Mouse (Mus musculus) hindbrain, embryonic 11.5 days (tissue): ENCODE results near the gene Gm40193. TPM values are rescaled to one million over a fixed set of nuclear protein-coding genes. Genes with fewer than 3 reads are reported as not detected.

Source experiments
- ATAC-seq: fragments of 200-750 bp; cut with Nextera tagmentation; 2 replicates; pipeline ENCODE4 v1.8.0; 2017; ENCODE audit warnings: mild to moderate bottlenecking, moderate TSS enrichment, moderate library complexity; ENCODE audit not compliant: low FRiP score
- DNase-seq: peaks from one replicate; pipeline ENCODE4 v3.0.0-alpha.2; 2015; ENCODE audit warnings: low spot score
- H3K27ac ChIP-seq: fragments of 300-500 bp; sonication (generic); 2 replicates; pipeline ENCODE4 v1.5.1; 2014; ENCODE audit warnings: mild to moderate bottlenecking, low read depth, low read length
- H3K27me3 ChIP-seq: fragments of 300-500 bp; sonication (generic); 2 replicates; pipeline ENCODE4 v1.6.1; 2014; ENCODE audit warnings: mild to moderate bottlenecking, low read length, moderate library complexity, mixed read lengths; ENCODE audit not compliant: control insufficient read depth, insufficient read depth
- H3K36me3 ChIP-seq: fragments of 300-500 bp; sonication (generic); 2 replicates; pipeline ENCODE4 v1.6.1; 2014; ENCODE audit warnings: mild to moderate bottlenecking, low read length, moderate library complexity, mixed read lengths; ENCODE audit not compliant: control insufficient read depth, insufficient read depth
- H3K4me1 ChIP-seq: fragments of 300-500 bp; sonication (generic); replicated peaks from 2 replicates; pipeline ENCODE4 v1.6.1; 2014; ENCODE audit warnings: low read length, mixed read lengths; ENCODE audit not compliant: control insufficient read depth, insufficient read depth
- H3K4me2 ChIP-seq: fragments of 300-500 bp; sonication (generic); replicated peaks from 2 replicates; pipeline ENCODE4 v1.6.1; 2014; ENCODE audit warnings: mild to moderate bottlenecking, low read depth, low read length
- H3K4me3 ChIP-seq: fragments of 300-500 bp; sonication (generic); 2 replicates; pipeline ENCODE4 v1.5.1; 2014; ENCODE audit warnings: low read depth, low read length
- H3K9ac ChIP-seq: fragments of 300-500 bp; sonication (generic); 2 replicates; pipeline ENCODE4 v1.6.1; 2014; ENCODE audit warnings: low read depth, low read length
- H3K9me3 ChIP-seq: fragments of 300-500 bp; sonication (generic); 2 replicates; pipeline ENCODE4 v1.6.1; 2016; ENCODE audit warnings: low read length; ENCODE audit not compliant: control insufficient read depth
- WGBS: fragments of 180-500 bp; shearing (Covaris S2); extraction: QIAGEN DNeasy Blood & Tissue Kit; methylation state at CpG from one replicate; pipeline ENCODE4 v1.1.7; 2014; 5-methylcytosine and 5-hydroxymethylcytosine counted together
- polyA plus RNA-seq: library from polyadenylated mRNA; unstranded; fragments of >200 nt; fragmentation: Nextera tagmentation; extraction: Ambion mirVana; gene quantifications from 2 replicates; pipeline ENCODE4 v1.2.1, GENCODE M21; 2014

Gm40193 gene
- polyA plus RNA-seq, result not detected in 2 replicates

- Histone ChIP-seq H3K27ac (no peak within 1 kb of the TSS), H3K9ac (no peak within 1 kb of the TSS), H3K36me3 (peaks cover 3% of the 10 kb centered on the region; the same call in 1 of the 2 replicates), H3K9me3 (no peaks in the 10 kb centered on the region), H3K4me3 (no peak within 1 kb of the TSS), H3K4me1 (no peaks in the 10 kb centered on the region), H3K4me2 (no peak within 1 kb of the TSS), H3K27me3 (no peaks in the 10 kb centered on the region)
- no peak for ATAC-seq
- DNase-seq, result no peak
- 78% methylated on average over 6 of the region's 6 CpGs for WGBS
Observed at GRCm38 (mm10) chr11:70532839-70533238, at the start of gene Gm40193. Gm40193 (minus strand) TSS chr11:70532939.

DNA sequence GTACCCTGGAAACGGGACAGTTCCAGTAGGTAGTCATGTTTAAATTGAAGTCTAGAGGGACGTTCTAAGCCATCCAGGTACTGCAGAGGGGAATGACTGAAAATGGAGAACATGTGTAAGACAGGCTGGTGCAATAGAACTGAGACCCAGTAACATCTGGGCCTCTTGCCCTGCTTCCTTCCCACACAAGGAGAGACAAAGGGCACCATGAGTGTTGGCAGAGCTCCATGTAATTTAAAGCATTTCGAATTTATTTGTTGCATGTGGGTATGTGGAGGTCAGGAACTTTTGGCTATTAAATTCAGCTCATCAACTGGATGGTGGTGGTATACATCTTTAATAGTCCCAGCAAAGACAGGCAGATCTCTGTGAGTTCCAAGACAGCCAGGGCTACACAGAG lies 49.5 kb upstream of the Gm40193 start:
- no peak overlapping the region for H3K4me3 ChIP-seq
- no peak for ATAC-seq
- H3K4me1 ChIP-seq, result no peaks in the 10 kb centered on the region; the same call in 1 of the 2 replicates
- H3K27ac ChIP-seq, result no peak overlapping the region
- H3K9me3 ChIP-seq, result no peaks in the 10 kb centered on the region
- H3K4me2 ChIP-seq, result no peak overlapping the region
- H3K36me3 ChIP-seq, result no peaks in the 10 kb centered on the region
- WGBS, result 80% methylated on average over 3 of the region's 3 CpGs
- DNase-seq, result no peak
- H3K27me3 ChIP-seq, result no peaks in the 10 kb centered on the region
- H3K9ac ChIP-seq, result no peak overlapping the region

GRCm38 (mm10) chr11:70580921-70581320 lies 48.2 kb upstream of the Gm40193 start:
- H3K4me1 ChIP-seq, result no peaks in the 10 kb centered on the region; the same call in 1 of the 2 replicates
- 86% methylated on average over 3 of the region's 3 CpGs for WGBS
- H3K27me3 ChIP-seq, result no peaks in the 10 kb centered on the region

GRCm38 (mm10) chr11:70580358-70580720 lies 47.6 kb upstream of the Gm40193 start:
- H3K4me3 ChIP-seq, result no peak overlapping the region
- ATAC-seq (no peak), DNase-seq (no peak)
- WGBS, result 79% methylated on average over 5 of the region's 5 CpGs
- no peaks in the 10 kb centered on the region for H3K9me3 ChIP-seq
- no peak overlapping the region for H3K9ac ChIP-seq
- no peak overlapping the region for H3K27ac ChIP-seq
- H3K4me1 ChIP-seq, result no peaks in the 10 kb centered on the region; the same call in 1 of the 2 replicates
- H3K36me3 ChIP-seq, result no peaks in the 10 kb centered on the region
- H3K27me3 ChIP-seq, result no peaks in the 10 kb centered on the region
- no peak overlapping the region for H3K4me2 ChIP-seq

More at GRCm38 (mm10) chr11:70580921-70581320, 48.2 kb upstream of the Gm40193 start:
- Histone ChIP-seq H3K9me3 (no peaks in the 10 kb centered on the region), H3K4me2 (no peak overlapping the region), H3K9ac (no peak overlapping the region), H3K36me3 (no peaks in the 10 kb centered on the region), H3K4me3 (no peak overlapping the region), H3K27ac (no peak overlapping the region)
- ATAC-seq (no peak), DNase-seq (no peak)

- 86% methylated on average over 9 of the region's 9 CpGs for WGBS
- DNase-seq (no peak), ATAC-seq (no peak)
- no peaks in the 10 kb centered on the region; the same call in 1 of the 2 replicates for H3K4me1 ChIP-seq
- no peaks in the 10 kb centered on the region for H3K9me3 ChIP-seq
- H3K27ac ChIP-seq, result no peak overlapping the region
- H3K4me3 ChIP-seq, result no peak overlapping the region
- no peak overlapping the region for H3K4me2 ChIP-seq
- no peaks in the 10 kb centered on the region for H3K27me3 ChIP-seq
- H3K36me3 ChIP-seq, result no peaks in the 10 kb centered on the region
- H3K9ac ChIP-seq, result no peak overlapping the region
Observed at GRCm38 (mm10) chr11:70579710-70580357, 47.1 kb upstream of the Gm40193 start.

DNA sequence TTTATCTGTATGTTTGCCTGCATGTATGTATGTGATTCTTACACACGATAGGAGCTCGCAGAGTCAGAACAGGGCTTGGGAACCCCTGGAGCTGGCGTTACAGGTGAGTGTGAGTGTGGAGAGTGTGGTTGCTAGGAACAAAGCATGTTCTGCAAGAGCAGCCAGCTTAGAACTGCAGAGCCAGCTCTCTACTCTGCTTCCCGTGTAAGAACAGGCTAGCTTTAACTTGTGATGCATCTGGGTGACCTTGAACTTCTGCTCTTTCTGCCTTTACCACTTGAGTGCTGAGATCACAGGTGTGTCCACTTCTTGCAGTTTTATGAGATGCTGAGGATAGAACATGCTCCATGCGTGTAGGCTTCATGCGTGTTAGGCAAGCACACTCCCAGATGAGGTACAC lies 46.2 kb upstream of the Gm40193 start:
- Histone ChIP-seq H3K4me1 (no peaks in the 10 kb centered on the region), H3K4me2 (no peak overlapping the region), H3K36me3 (no peaks in the 10 kb centered on the region), H3K27me3 (no peaks in the 10 kb centered on the region), H3K4me3 (no peak overlapping the region), H3K27ac (no peak overlapping the region), H3K9me3 (no peaks in the 10 kb centered on the region), H3K9ac (no peak overlapping the region)
- ATAC-seq (no peak), DNase-seq (no peak)
- WGBS, result 93% methylated on average over 6 of the region's 6 CpGs

- Histone ChIP-seq H3K9ac (no peak overlapping the region), H3K9me3 (no peaks in the 10 kb centered on the region), H3K27ac (no peak overlapping the region), H3K4me3 (no peak overlapping the region), H3K36me3 (no peaks in the 10 kb centered on the region), H3K4me1 (no peaks in the 10 kb centered on the region), H3K4me2 (no peak overlapping the region), H3K27me3 (no peaks in the 10 kb centered on the region)
- ATAC-seq, result no peak
- no peak for DNase-seq
- WGBS, result 85% methylated on average over 3 of the region's 3 CpGs
Observed at GRCm38 (mm10) chr11:70577201-70577600, 44.5 kb upstream of the Gm40193 start.

DNA sequence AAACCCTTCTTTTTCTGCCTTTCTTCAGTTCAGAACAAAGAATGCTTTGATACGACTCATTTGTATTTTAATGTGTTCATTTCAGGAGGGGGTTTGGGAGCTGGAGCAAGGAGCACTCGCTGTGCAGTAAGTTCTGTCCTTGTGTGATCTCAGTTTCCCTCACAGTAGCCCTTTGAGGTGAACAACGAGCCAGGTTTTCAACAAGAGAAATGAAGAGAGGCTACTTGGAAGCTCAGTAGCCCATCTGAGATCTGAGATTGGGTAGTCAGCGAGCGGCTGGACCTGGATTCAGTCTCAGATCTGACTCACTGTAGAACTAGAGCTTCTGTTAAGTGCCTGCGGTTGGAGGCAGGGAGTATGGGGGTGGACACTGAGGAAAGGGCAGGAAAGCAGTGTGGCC lies 41.1 kb upstream of the Gm40193 start:
- Histone ChIP-seq H3K27ac (no peak overlapping the region), H3K9ac (no peak overlapping the region), H3K36me3 (no peaks in the 10 kb centered on the region), H3K27me3 (no peaks in the 10 kb centered on the region), H3K9me3 (no peaks in the 10 kb centered on the region), H3K4me2 (no peak overlapping the region), H3K4me3 (no peak overlapping the region), H3K4me1 (no peaks in the 10 kb centered on the region)
- 72% methylated on average over 6 of the region's 6 CpGs for WGBS
- DNase-seq (no peak), ATAC-seq (no peak)

GRCm38 (mm10) chr11:70572348-70572902 lies 39.7 kb upstream of the Gm40193 start:
- Histone ChIP-seq H3K27ac (no peak overlapping the region), H3K4me2 (no peak overlapping the region), H3K9ac (no peak overlapping the region), H3K27me3 (no peaks in the 10 kb centered on the region), H3K4me3 (no peak overlapping the region), H3K9me3 (no peaks in the 10 kb centered on the region), H3K4me1 (no peaks in the 10 kb centered on the region), H3K36me3 (no peaks in the 10 kb centered on the region)
- ATAC-seq, result no peak
- no peak for DNase-seq
- 67% methylated on average over 5 of the region's 5 CpGs for WGBS
